In genomic region chr2:25055068-25055405, GRCm38 (mm10) we compare ENCODE assay signal across 8 mouse cellular contexts. TPM values are rescaled to one million over a fixed set of nuclear protein-coding genes. Genes with fewer than 3 reads are reported as not detected.
A peak's percentile ranks its signal among the peaks of the same experiment; 100 is the strongest.
DNase-seq lines count a peak whose midpoint lies in the region; ATAC-seq and TF ChIP-seq lines count a peak whose summit lies in the region.

No protein-coding gene starts in this region.

- H3K4me2 ChIP-seq in stomach, embryonic 14.5 days (replicated peaks; ENCODE audit: low read depth, low read length) = peak overlapping the region; percentile 86

- WGBS in stomach, embryonic 14.5 days = 57% methylated on average over 2 of the region's 2 CpGs

- TF ChIP-seq POLR2A in cortical plate, adult 2 months (IDR thresholded peaks at IDR 0.05; ENCODE audit: extremely low read depth, insufficient read depth, low read length) = no peak

- no peak for TF ChIP-seq CTCF in cortical plate, adult 2 months (IDR thresholded peaks at IDR 0.05; ENCODE audit: extremely low read depth, insufficient read depth, low read length)

- peaks cover 2% of the 10 kb centered on the region; the same call in 1 of the 2 replicates for H3K4me1 ChIP-seq in cortical plate, adult 2 months (ENCODE audit: control insufficient read depth, insufficient read depth, low read length)
- H3K4me1 ChIP-seq in stomach, embryonic 14.5 days (ENCODE audit: control insufficient read depth, insufficient read depth, low read length) = peaks cover 8% of the 10 kb centered on the region

- peak; percentile 23 for DNase-seq in A20 (ENCODE audit: low read depth, low spot score)
- DNase-seq in CD4-positive helper T cell, adult 2 months (ENCODE audit: low read depth, low spot score) = peak; percentile 22
- peak; percentile 33 for DNase-seq in heart, postnatal 4 days
- DNase-seq in layer of hippocampus, postnatal 10 days (ENCODE audit: low spot score in 2 of 2) = peak; percentile 95
- peak; percentile 19 to 40 for DNase-seq in lung, postnatal 4 days

- H3K36me3 ChIP-seq in stomach, embryonic 14.5 days (ENCODE audit: control insufficient read depth, insufficient read depth, low read length) = peaks cover 10% of the 10 kb centered on the region; the same call in 1 of the 2 replicates

- H3K27me3 ChIP-seq in stomach, embryonic 14.5 days (ENCODE audit: control insufficient read depth, insufficient read depth, low read length) = no peaks in the 10 kb centered on the region

- 0 out of 2 replicates have a peak, but pooled peaks have one; percentile 7 for ATAC-seq in stomach, embryonic 14.5 days (ENCODE audit: insufficient number of reproducible peaks, insufficient read depth, low FRiP score, low read depth)
- no peak for ATAC-seq in monocyte, adult 5-6 weeks (replicated peaks; ENCODE audit: insufficient number of reproducible peaks, low FRiP score, low TSS enrichment, poor library complexity, severe bottlenecking)

- H3K27ac ChIP-seq in cortical plate, adult 2 months (ENCODE audit: insufficient read depth, low read length) = peak overlapping the region; percentile 92
- no peak overlapping the region for H3K27ac ChIP-seq in stomach, embryonic 14.5 days (ENCODE audit: low read length)

- H3K9me3 ChIP-seq in stomach, embryonic 14.5 days (ENCODE audit: control insufficient read depth, low read depth, low read length) = no peaks in the 10 kb centered on the region

- peak overlapping the region; percentile 99 for H3K4me3 ChIP-seq in cortical plate, adult 2 months (ENCODE audit: insufficient read depth, low read length)
- peak overlapping the region; percentile 72 for H3K4me3 ChIP-seq in stomach, embryonic 14.5 days (ENCODE audit: low read depth, low read length)

- peak overlapping the region; percentile 75; the same call in 1 of the 2 replicates for H3K9ac ChIP-seq in stomach, embryonic 14.5 days (replicated peaks; ENCODE audit: low read depth, low read length)

RNA-seq across cellular contexts. Expression of gene Nsmf, which starts 0.9 kb away (rescaled TPM):
- 724 and 838 TPM in 2 replicates for polyA plus RNA-seq in cortical plate, adult 2 months (2012; rRNA removed)
- total RNA-seq in heart, postnatal 4 days (2021) = 10 to 100 TPM; 45.8 to 47.8 TPM
- 100 to 1,000 TPM; 793 to 858 TPM for total RNA-seq in layer of hippocampus, postnatal 10 days (2021)
- polyA plus RNA-seq in stomach, embryonic 14.5 days (2014; fragmentation: Nextera tagmentation; extraction: Ambion mirVana) = 59.5 and 60.3 TPM in 2 replicates
- total RNA-seq in monocyte, adult 5-6 weeks (2017) = 7.6 to 28.3 TPM (median 20.0 TPM) in 3 replicates

RNA-seq across cellular contexts. Expression of gene Entpd8, which starts 25.1 kb away (rescaled TPM):
- not detected in 2 replicates for polyA plus RNA-seq in cortical plate, adult 2 months (2012; rRNA removed)
- total RNA-seq in heart, postnatal 4 days (2021) = not detected
- not detected for total RNA-seq in layer of hippocampus, postnatal 10 days (2021)
- 0.26 and 0.53 TPM in 2 replicates for polyA plus RNA-seq in stomach, embryonic 14.5 days (2014; fragmentation: Nextera tagmentation; extraction: Ambion mirVana)
- not detected in 3 replicates for total RNA-seq in monocyte, adult 5-6 weeks (2017)

RNA-seq across cellular contexts. Expression of gene Noxa1, which starts 39.9 kb away (rescaled TPM):
- polyA plus RNA-seq in cortical plate, adult 2 months (2012; rRNA removed) = not detected in 2 replicates
- not detected for total RNA-seq in heart, postnatal 4 days (2021)
- total RNA-seq in layer of hippocampus, postnatal 10 days (2021) = not detected
- 2.3 and 5.0 TPM in 2 replicates for polyA plus RNA-seq in stomach, embryonic 14.5 days (2014; fragmentation: Nextera tagmentation; extraction: Ambion mirVana)
- total RNA-seq in monocyte, adult 5-6 weeks (2017) = 0.78 TPM in 1 of 3 replicates, not detected in the others

Comparison
In these comparisons a context has a peak if more than half of its experiments do, and no peak if none do; other contexts are left out.
1. DNase-seq: peak in every context shown above with its lines; median percentile 95 in layer of hippocampus, postnatal 10 days; 33 in heart, postnatal 4 days; 30 in lung, postnatal 4 days; 23 in A20; 22 in CD4-positive helper T cell, adult 2 months.
2. RNA of gene Nsmf, which starts 0.9 kb away (total RNA-seq): 793 to 858 TPM in layer of hippocampus, postnatal 10 days; 45.8 to 47.8 TPM in heart, postnatal 4 days and 7.6 to 28.3 TPM in monocyte, adult 5-6 weeks; every median in the first group is over 10 times any median in the second.